Mouse (Mus musculus): ENCODE data around the gene Stat2. TPM values are rescaled to one million over a fixed set of nuclear protein-coding genes. Genes with fewer than 3 reads are reported as not detected.
A peak's percentile ranks its signal among the peaks of the same experiment; 100 is the strongest.

The Stat2 gene
- total RNA-seq, 1 experiment from 2014 or later: 9.0 TPM

DNA sequence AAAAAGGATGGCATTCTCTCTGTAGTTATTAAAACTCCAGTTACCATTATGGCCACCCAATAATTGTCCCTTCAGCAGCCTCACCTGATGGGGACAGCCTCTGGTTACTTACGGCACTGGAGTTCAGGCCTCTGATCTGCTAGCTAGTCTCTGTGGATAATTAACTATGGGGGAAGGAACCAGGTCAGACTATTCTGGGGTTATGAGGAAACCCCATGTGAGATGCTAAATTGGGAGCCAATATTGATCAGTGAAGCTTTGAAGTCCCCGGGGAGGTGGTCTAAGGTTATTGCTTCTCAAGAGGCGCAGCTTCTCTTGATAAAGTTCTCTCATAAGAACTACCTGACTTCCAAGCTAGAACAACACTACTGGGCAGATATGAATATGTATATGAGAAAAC, 65.8 kb downstream of the Stat2 start:
- ATAC-seq (replicated peaks; ENCODE audit: low read depth, poor library complexity, severe bottlenecking): no peak

DNA sequence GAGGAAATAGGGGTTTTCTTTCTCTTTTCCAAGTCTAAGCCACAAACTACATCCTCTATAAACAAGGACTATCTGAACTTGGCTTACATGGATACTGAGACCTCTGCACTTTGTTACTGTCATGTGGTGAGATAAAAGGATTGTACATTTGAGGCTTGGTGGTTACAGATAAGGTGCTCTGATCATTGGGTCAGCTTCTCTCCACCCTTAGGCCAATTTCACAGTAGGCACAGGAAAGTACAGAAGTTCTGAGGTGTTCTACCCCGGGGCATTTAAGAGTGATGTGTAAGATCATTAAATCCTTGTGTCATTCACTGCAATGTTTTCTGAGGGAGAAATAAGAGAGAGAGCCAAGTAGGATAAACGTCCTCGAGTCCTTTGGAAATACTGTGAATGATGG, 66.2 kb downstream of the Stat2 start:
- ATAC-seq (replicated peaks; ENCODE audit: low read depth, poor library complexity, severe bottlenecking): no peak

DNA sequence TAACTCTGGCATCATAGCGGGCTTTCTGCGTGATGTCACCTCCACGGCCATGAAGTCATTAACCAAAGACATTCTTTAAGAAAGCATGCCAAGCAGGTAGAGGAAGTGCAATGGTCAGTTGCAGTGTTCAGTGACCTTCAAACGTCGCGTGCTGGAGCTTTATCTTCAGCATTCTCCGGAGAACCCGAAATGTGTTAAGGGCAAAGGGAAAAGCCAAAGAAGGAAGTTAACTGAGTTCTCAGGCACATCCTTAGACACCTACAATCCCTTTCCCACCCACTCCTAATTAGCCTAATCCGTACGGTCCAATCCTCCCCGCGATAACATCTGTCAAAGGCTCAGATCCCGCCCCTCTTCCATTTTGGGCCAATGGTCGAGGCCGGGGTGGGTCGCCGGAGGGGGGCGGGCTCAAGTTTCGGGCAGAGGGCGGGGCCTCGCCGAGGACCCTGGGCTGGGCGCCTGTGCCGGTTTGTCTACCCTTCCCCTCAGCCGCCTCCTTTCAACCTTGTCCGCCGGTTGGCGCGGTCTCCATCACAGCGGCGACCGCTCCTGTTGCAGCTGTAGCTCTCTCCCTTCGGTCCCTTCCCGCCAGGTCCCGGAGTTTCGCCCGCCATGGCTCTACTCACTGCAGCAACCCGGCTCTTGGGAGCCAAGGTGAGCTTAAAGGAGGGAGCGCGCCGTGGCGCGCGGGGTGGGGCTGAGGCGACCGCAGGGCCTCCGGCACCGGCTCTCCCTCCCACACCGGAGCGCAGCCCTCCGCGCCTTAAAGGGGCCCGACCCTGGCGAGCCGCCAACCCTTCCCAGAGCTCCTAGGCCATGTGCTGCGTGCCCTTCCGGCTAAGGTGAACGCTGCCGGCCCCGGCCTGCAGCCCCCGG, 67.2 kb downstream of the Stat2 start, which contains the start of gene Cs:
Cs (plus strand) TSS at position 429 of the 876 bp plus-strand sequence.
- peak; percentile 89 for ATAC-seq (replicated peaks; ENCODE audit: low read depth, poor library complexity, severe bottlenecking)

DNA sequence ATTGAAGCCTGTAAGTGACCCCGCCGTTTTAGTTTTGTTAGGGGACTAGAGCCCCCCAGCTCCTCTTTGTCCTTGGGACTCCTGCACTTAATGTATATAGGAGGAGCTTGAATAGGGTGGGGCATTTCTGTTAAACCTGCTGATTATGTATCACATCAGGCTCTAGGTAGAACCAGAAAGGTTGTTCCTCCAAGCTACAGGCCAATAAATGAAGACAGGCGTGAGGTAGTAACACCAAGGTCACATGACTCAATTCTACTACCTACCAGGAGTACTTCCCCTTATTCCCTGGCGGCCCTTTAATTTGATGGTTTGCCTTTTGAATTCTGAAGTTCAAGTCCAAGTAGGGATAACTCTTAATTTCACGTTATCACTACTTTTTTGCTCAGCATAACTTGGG, 68.1 kb downstream of the Stat2 start:
- no peak; the same call in 1 of the 2 replicates for ATAC-seq (replicated peaks; ENCODE audit: low read depth, poor library complexity, severe bottlenecking)

- no peak for ATAC-seq (replicated peaks; ENCODE audit: low read depth, poor library complexity, severe bottlenecking)
Observed at GRCm38 (mm10) chr10:128338948-128339347, 68.6 kb downstream of the Stat2 start.

DNA sequence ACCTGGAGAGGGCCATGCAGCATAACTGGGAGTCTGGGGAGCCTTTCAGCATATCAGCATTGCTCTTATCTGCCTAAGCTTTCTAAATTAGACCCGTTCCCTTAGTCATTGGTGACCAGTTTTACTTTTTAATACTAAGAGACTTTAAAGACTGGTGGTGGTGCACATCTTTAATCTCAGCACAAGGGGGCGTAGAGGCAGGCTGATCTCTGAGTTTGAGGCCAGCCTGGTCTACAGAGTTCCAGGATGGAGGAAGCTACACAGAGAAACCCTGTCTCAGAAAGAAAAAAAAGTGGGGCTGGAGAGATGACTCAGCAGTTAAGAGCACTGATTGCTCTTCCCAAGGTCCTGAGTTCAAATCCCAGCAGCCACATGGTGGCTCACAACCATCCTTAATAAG, 69.9 kb downstream of the Stat2 start:
- no peak for ATAC-seq (replicated peaks; ENCODE audit: low read depth, poor library complexity, severe bottlenecking)

Other genes with a start within 250 kb of the Stat2 start
- gene Naca, start 235.0 kb upstream of the Stat2 start, total RNA-seq (2017): 2,465 and 2,478 TPM in 2 replicates
- 326 and 357 TPM in 2 replicates for gene Ptges3, start 211.6 kb upstream of the Stat2 start, total RNA-seq (2017)
- gene Atp5b, start 187.3 kb upstream of the Stat2 start, total RNA-seq (2017): 2,255 and 2,427 TPM in 2 replicates
- 14.4 and 23.1 TPM in 2 replicates for gene Baz2a, start 179.0 kb upstream of the Stat2 start, total RNA-seq (2017)
- 4.7 and 8.7 TPM in 2 replicates for gene Rbms2, start 90.3 kb upstream of the Stat2 start, total RNA-seq (2017)
- 4.3 and 5.8 TPM in 2 replicates for gene Gls2, start 76.1 kb upstream of the Stat2 start, total RNA-seq (2017)
- 18.1 and 24.8 TPM in 2 replicates for gene Spryd4, start 58.8 kb upstream of the Stat2 start, total RNA-seq (2017)
- gene Mip, start 44.7 kb upstream of the Stat2 start, total RNA-seq (2017): 1.2 TPM in 1 of 2 replicates, not detected in the other
- gene Timeless, start 38.5 kb upstream of the Stat2 start, total RNA-seq (2017): 98.6 and 102 TPM in 2 replicates
- 0.46 TPM in 1 of 2 replicates, not detected in the other for gene Apon, start 16.5 kb upstream of the Stat2 start, total RNA-seq (2017)
- gene Apof, start 1.9 kb upstream of the Stat2 start, total RNA-seq (2017): not detected in 2 replicates
- gene Il23a, start 28.2 kb downstream of the Stat2 start, total RNA-seq (2017): 0.05 TPM in 1 of 2 replicates, not detected in the other
- 12.8 and 13.7 TPM in 2 replicates for gene Pan2, start 32.8 kb downstream of the Stat2 start, total RNA-seq (2017)
- 94.4 and 114 TPM in 2 replicates for gene Cnpy2, start 51.9 kb downstream of the Stat2 start, total RNA-seq (2017)
- gene Cs, start 67.2 kb downstream of the Stat2 start, total RNA-seq (2017): 100 and 116 TPM in 2 replicates
- 6.4 and 11.8 TPM in 2 replicates for gene Coq10a, start 98.4 kb downstream of the Stat2 start, total RNA-seq (2017)
- gene Ankrd52, start 106.6 kb downstream of the Stat2 start, total RNA-seq (2017): 9.8 and 17.4 TPM in 2 replicates
- gene Slc39a5, start 130.7 kb downstream of the Stat2 start, total RNA-seq (2017): not detected in 2 replicates
- gene Nabp2, start 140.9 kb downstream of the Stat2 start, total RNA-seq (2017): 45.7 and 64.8 TPM in 2 replicates
- gene Rnf41, start 141.1 kb downstream of the Stat2 start, total RNA-seq (2017): 13.0 and 13.5 TPM in 2 replicates
- 71.9 and 92.2 TPM in 2 replicates for gene Smarcc2, start 188.7 kb downstream of the Stat2 start, total RNA-seq (2017)
- gene Myl6, start 223.6 kb downstream of the Stat2 start, total RNA-seq (2017): 1,004 and 1,124 TPM in 2 replicates
- 0.55 TPM in 1 of 2 replicates, not detected in the other for gene Myl6b, start 228.1 kb downstream of the Stat2 start, total RNA-seq (2017)